Mouse (Mus musculus): Measurements from ENCODE around the gene Gli2.

DNA sequence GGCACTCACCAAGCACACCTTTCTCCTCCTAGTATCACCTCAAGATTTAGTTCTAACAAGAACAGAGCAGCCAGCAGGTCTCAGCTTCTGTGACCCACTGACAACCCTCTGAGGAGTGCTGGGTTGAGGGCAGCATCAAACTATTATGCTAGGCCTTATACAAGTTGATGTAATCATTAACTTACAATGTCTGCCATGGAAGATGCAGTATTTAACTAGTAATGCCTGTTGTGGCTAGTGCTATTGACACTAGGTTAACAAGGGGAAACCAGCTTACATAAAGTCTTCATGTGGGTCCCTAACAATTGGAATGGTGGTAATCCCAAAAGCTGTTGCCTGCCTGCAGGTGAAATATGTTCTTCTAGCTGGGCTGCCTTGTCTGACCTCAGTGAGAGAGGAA lies 44.5 kb downstream of the Gli2 start:
- TF ChIP-seq CTCF (IDR thresholded peaks at IDR 0.05; ENCODE audit: insufficient read depth, low read depth, low read length) (no peak), POLR2A (IDR thresholded peaks at IDR 0.05; ENCODE audit: insufficient read depth, low read depth, low read length) (no peak)

All from olfactory bulb, adult 2 months (tissue).